Mouse (Mus musculus) megakaryocyte, embryonic 14.5 days (primary cell): Measurements from ENCODE around the gene Psmc3ip. TPM values are rescaled to one million over a fixed set of nuclear protein-coding genes. Genes with fewer than 3 reads are reported as not detected.

Source experiments
- H3K27me3 ChIP-seq: replicated peaks from 2 replicates; pipeline ENCODE3; 2012; ENCODE audit warnings: inconsistent platforms
- H3K36me3 ChIP-seq: replicated peaks from 2 replicates; pipeline ENCODE3; 2012; ENCODE audit warnings: low read length, inconsistent platforms, mixed read lengths
- H3K4me1 ChIP-seq: 2 replicates; pipeline ENCODE4 v1.6.1; 2012; ENCODE audit warnings: inconsistent platforms
- H3K4me3 ChIP-seq: replicated peaks from 2 replicates; pipeline ENCODE3; 2012; ENCODE audit warnings: moderate library complexity, mild to moderate bottlenecking, inconsistent platforms
- H3K9me3 ChIP-seq: 2 replicates; pipeline ENCODE4 v1.6.1; 2012; ENCODE audit warnings: inconsistent platforms
- FLI1 ChIP-seq: IDR thresholded peaks from 2 replicates; pipeline ENCODE4 v1.6.1; 2012; ENCODE audit warnings: low read length, inconsistent platforms, mixed read lengths
- GATA1 ChIP-seq: IDR thresholded peaks from 3 replicates; pipeline ENCODE4 v1.6.1; 2012; ENCODE audit warnings: mixed read lengths, low read length, inconsistent platforms, borderline replicate concordance
- polyA plus RNA-seq: library from polyadenylated mRNA; stranded (reverse); fragments of >175 nt; gene quantifications from 2 replicates; pipeline ENCODE4 v1.2.3, GENCODE M21; 2012; ENCODE audit warnings: low replicate concordance; ENCODE audit not compliant: insufficient read depth

Psmc3ip gene
- polyA plus RNA-seq, 1 experiment = 10.4 TPM

DNA sequence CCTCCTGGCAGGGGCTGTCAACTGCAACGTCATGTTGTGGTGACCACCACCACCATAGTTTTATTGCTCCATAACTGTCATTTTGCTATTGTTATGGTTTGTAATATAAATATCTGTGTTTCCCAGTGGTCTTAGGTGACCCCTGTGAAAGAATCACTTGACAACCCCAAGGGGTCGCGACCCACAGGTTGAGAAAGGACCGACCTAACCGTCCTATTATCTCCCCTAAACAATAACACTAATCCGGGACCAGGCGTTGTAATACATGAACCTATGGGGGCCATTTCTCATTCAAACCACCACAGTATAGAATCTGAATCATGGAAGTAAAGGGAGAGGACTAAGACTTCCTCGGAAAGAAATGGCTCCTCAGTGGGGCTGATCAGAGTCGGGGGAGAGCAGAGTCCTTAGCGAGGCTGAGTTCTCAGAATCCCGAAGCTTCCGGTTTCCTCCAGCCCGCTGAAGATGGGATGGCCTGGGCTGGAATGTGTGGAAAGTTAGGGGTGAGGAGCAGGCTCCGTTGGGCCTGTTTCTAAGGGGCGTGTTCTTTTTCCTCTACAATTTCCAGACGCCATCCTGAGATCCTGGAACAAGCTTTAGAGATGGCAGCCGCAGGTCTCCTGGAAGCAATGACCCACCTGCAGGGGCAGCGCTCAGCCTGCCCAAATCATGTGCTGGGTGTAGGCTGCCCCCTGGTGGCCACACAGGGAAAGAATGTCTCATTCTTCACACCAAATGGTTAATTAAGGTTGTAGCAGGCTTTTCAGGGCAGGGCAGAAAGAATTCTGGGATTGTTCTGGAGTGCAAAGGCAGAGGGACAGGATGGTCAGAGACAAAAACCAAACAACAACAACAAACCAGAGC is 28.5 kb downstream of the Psmc3ip start:
- Histone ChIP-seq H3K4me1 (peaks cover 93% of the 10 kb centered on the region), H3K27me3 (peaks cover 5% of the 10 kb centered on the region), H3K4me3 (peak overlapping the region; percentile 73), H3K36me3 (peaks cover 43% of the 10 kb centered on the region), H3K9me3 (no peaks in the 10 kb centered on the region)
- TF ChIP-seq GATA1 (no peak), FLI1 (no peak)

- TF ChIP-seq GATA1 (no peak), FLI1 (no peak)
- Histone ChIP-seq H3K4me1 (peaks cover 94% of the 10 kb centered on the region), H3K4me3 (peak overlapping the region; percentile 53), H3K27me3 (no peaks in the 10 kb centered on the region), H3K36me3 (peaks cover 53% of the 10 kb centered on the region), H3K9me3 (no peaks in the 10 kb centered on the region)
These were observed 30.2 kb downstream of the Psmc3ip start for GRCm38 (mm10) chr11:101065002-101065401.

- Histone ChIP-seq H3K9me3 (no peaks in the 10 kb centered on the region), H3K27me3 (no peaks in the 10 kb centered on the region), H3K4me1 (peaks cover 98% of the 10 kb centered on the region), H3K36me3 (peaks cover 58% of the 10 kb centered on the region), H3K4me3 (peak overlapping the region; percentile 87)
- TF ChIP-seq GATA1 = no peak
- TF ChIP-seq FLI1 = no peak
These were observed 30.8 kb downstream of the Psmc3ip start for GRCm38 (mm10) chr11:101064462-101064861.

GRCm38 (mm10) chr11:101063676-101064327 is 31.4 kb downstream of the Psmc3ip start:
- Histone ChIP-seq H3K9me3 (no peaks in the 10 kb centered on the region), H3K4me3 (peak overlapping the region; percentile 87), H3K4me1 (peaks cover 98% of the 10 kb centered on the region), H3K36me3 (peaks cover 65% of the 10 kb centered on the region), H3K27me3 (no peaks in the 10 kb centered on the region)
- TF ChIP-seq FLI1 = peak; percentile 51; the same call in 1 of the 2 replicates
- peak; percentile 91 for TF ChIP-seq GATA1

DNA sequence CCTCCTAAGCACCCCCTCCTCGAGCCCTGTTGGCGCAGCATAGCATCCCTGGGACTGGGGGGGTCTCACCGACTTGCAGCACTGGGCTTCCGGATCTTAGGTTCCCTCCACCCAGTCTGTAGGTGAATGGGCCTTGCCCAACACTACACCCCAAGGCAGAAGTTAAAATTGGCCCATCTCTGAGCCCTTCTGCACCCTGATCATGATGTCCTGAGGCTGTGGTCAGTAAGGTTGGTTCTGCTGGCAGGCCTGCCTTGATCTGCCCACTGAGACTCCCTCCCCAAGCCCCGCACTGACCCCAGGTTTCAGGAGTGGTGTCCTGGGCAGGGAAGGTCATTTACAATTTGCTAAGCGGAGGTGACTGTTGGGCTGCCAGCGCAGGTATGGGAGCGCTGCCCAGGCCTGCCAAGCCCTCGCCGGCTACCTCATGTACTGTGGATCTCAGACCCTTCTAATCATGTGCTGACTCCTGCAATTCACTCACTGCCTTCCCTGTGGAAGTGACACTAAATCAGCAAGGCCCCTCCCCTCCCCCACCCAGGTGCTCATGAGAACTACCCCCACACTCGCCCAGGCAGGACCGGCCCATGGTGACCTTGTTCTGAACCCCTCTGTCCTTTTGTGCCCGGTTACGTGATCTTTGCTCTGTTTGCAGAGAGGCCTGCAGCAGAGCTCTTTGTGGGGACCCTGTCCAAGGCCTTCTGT is 32.1 kb downstream of the Psmc3ip start:
- H3K4me1 ChIP-seq = peaks cover 100% of the 10 kb centered on the region
- peak overlapping the region; percentile 87 for H3K4me3 ChIP-seq
- no peaks in the 10 kb centered on the region for H3K27me3 ChIP-seq
- H3K9me3 ChIP-seq = no peaks in the 10 kb centered on the region
- peaks cover 71% of the 10 kb centered on the region for H3K36me3 ChIP-seq
- TF ChIP-seq GATA1 (no peak), FLI1 (no peak)

- Histone ChIP-seq H3K9me3 (no peaks in the 10 kb centered on the region), H3K4me1 (peaks cover 100% of the 10 kb centered on the region), H3K4me3 (peak overlapping the region; percentile 70), H3K36me3 (peaks cover 79% of the 10 kb centered on the region), H3K27me3 (no peaks in the 10 kb centered on the region)
- TF ChIP-seq GATA1 (no peak), FLI1 (no peak)
These were observed 32.9 kb downstream of the Psmc3ip start for GRCm38 (mm10) chr11:101062165-101062884.

GRCm38 (mm10) chr11:101061049-101061448 is 34.2 kb downstream of the Psmc3ip start:
- Histone ChIP-seq H3K4me3 (no peak overlapping the region), H3K4me1 (peaks cover 100% of the 10 kb centered on the region)
- TF ChIP-seq FLI1 (no peak), GATA1 (no peak)

DNA sequence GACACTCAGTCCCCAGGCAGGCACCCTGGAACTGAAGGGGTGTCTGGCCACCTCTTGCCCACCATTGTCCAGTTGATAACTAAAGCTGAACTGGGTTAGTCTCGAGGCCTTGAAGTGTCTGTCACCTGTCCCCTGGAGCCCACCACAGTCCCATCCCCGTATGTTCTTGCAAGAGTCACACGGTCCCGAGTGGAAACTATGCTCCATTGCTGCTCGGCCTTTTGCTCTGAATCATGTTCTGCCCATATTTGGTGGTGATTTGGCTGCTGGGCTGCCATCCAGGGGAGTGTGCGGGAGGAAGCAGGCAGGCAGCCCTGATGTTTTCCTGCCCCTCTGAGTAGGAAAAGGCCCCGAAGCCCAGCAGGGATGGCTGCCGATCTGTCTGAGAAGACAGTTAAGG is 35.1 kb downstream of the Psmc3ip start:
- Histone ChIP-seq H3K4me3 (peak overlapping the region; percentile 50), H3K4me1 (peaks cover 100% of the 10 kb centered on the region), H3K27me3 (no peaks in the 10 kb centered on the region), H3K36me3 (peaks cover 93% of the 10 kb centered on the region), H3K9me3 (no peaks in the 10 kb centered on the region)
- TF ChIP-seq FLI1 = no peak
- TF ChIP-seq GATA1 = no peak

More at GRCm38 (mm10) chr11:101061049-101061448, 34.2 kb downstream of the Psmc3ip start:
- Histone ChIP-seq H3K27me3 (no peaks in the 10 kb centered on the region), H3K9me3 (no peaks in the 10 kb centered on the region), H3K36me3 (peaks cover 88% of the 10 kb centered on the region)

GRCm38 (mm10) chr11:101059473-101059872 is 35.8 kb downstream of the Psmc3ip start:
- Histone ChIP-seq H3K9me3 (no peaks in the 10 kb centered on the region), H3K4me1 (peaks cover 99% of the 10 kb centered on the region), H3K4me3 (no peak overlapping the region), H3K27me3 (no peaks in the 10 kb centered on the region), H3K36me3 (peaks cover 95% of the 10 kb centered on the region)
- TF ChIP-seq GATA1 = no peak
- TF ChIP-seq FLI1 = no peak
